Mouse (Mus musculus): ENCODE data around the gene Pxmp2. TPM values are rescaled to one million over a fixed set of nuclear protein-coding genes. Genes with fewer than 3 reads are reported as not detected.

Gene Pxmp2
- polyA plus RNA-seq, 1 experiment from 2014 or later, result 6.3 TPM

- ATAC-seq, result no peak
Measured at GRCm38 (mm10) chr5:110276910-110277309, 9.1 kb downstream of the Pxmp2 start.

GRCm38 (mm10) chr5:110276391-110276790, 9.6 kb downstream of the Pxmp2 start:
- no peak overlapping the region for H3K9ac ChIP-seq (ENCODE audit: low read depth, low read length)
- H3K9me3 ChIP-seq (ENCODE audit: control insufficient read depth), result no peaks in the 10 kb centered on the region
- H3K4me3 ChIP-seq (ENCODE audit: low read depth, low read length), result no peak overlapping the region
- H3K27ac ChIP-seq (ENCODE audit: low read depth, low read length), result no peak overlapping the region
- no peak for ATAC-seq
- no peaks in the 10 kb centered on the region for H3K36me3 ChIP-seq (ENCODE audit: control insufficient read depth, insufficient read depth)
- H3K4me2 ChIP-seq (replicated peaks; ENCODE audit: low read depth), result no peak overlapping the region
- no peaks in the 10 kb centered on the region for H3K27me3 ChIP-seq (replicated peaks; ENCODE audit: control insufficient read depth, insufficient read depth, low read length)
- TF ChIP-seq CTCF (IDR thresholded peaks at IDR 0.05; ENCODE audit: low read depth), result no peak
- H3K4me1 ChIP-seq (replicated peaks; ENCODE audit: control insufficient read depth, insufficient read depth, low read length), result no peaks in the 10 kb centered on the region
- 79% methylated on average over 2 of the region's 2 CpGs for WGBS

More at GRCm38 (mm10) chr5:110276910-110277309, 9.1 kb downstream of the Pxmp2 start:
- WGBS, result 95% methylated on average over 1 of the region's 1 CpGs
- Histone ChIP-seq H3K27ac (ENCODE audit: low read depth, low read length) (no peak overlapping the region), H3K9me3 (ENCODE audit: control insufficient read depth) (no peaks in the 10 kb centered on the region), H3K4me3 (ENCODE audit: low read depth, low read length) (no peak overlapping the region), H3K36me3 (ENCODE audit: control insufficient read depth, insufficient read depth) (no peaks in the 10 kb centered on the region), H3K27me3 (replicated peaks; ENCODE audit: control insufficient read depth, insufficient read depth, low read length) (no peaks in the 10 kb centered on the region), H3K4me1 (replicated peaks; ENCODE audit: control insufficient read depth, insufficient read depth, low read length) (no peaks in the 10 kb centered on the region), H3K4me2 (replicated peaks; ENCODE audit: low read depth) (no peak overlapping the region), H3K9ac (ENCODE audit: low read depth, low read length) (no peak overlapping the region)
- TF ChIP-seq CTCF (IDR thresholded peaks at IDR 0.05; ENCODE audit: low read depth), result no peak

DNA sequence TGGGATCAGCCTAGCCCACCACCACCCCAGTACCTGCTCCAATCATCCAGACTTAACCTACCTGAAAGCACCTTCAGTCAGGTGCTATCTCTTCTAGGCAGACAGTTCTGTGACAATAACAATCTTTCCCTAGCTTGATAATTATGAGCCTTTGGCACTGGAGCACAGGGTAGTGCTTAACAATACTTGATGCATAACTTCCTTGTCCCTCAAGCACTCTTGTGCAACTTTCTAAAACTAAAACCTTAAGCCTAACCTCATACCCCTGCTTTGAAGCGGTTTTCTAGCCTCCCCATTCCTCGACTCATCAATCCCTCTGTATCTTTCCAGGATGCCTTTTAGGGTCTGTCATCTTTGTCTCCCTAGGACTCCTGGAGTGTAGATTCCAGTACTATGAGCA, 11.1 kb downstream of the Pxmp2 start:
- Histone ChIP-seq H3K9ac (ENCODE audit: low read depth, low read length) (no peak overlapping the region), H3K4me1 (replicated peaks; ENCODE audit: control insufficient read depth, insufficient read depth, low read length) (no peaks in the 10 kb centered on the region), H3K27ac (ENCODE audit: low read depth, low read length) (no peak overlapping the region), H3K36me3 (ENCODE audit: control insufficient read depth, insufficient read depth) (no peaks in the 10 kb centered on the region), H3K27me3 (replicated peaks; ENCODE audit: control insufficient read depth, insufficient read depth, low read length) (no peaks in the 10 kb centered on the region), H3K4me2 (replicated peaks; ENCODE audit: low read depth) (no peak overlapping the region), H3K4me3 (ENCODE audit: low read depth, low read length) (no peak overlapping the region), H3K9me3 (ENCODE audit: control insufficient read depth) (no peaks in the 10 kb centered on the region)
- 75% methylated on average over 2 of the region's 2 CpGs for WGBS
- ATAC-seq, result no peak
- TF ChIP-seq CTCF (IDR thresholded peaks at IDR 0.05; ENCODE audit: low read depth), result no peak

GRCm38 (mm10) chr5:110274147-110274546, 11.8 kb downstream of the Pxmp2 start:
- H3K27me3 ChIP-seq (replicated peaks; ENCODE audit: control insufficient read depth, insufficient read depth, low read length), result no peaks in the 10 kb centered on the region
- no peak overlapping the region for H3K4me3 ChIP-seq (ENCODE audit: low read depth, low read length)
- no peak overlapping the region for H3K4me2 ChIP-seq (replicated peaks; ENCODE audit: low read depth)
- no peak for TF ChIP-seq CTCF (IDR thresholded peaks at IDR 0.05; ENCODE audit: low read depth)
- H3K9me3 ChIP-seq (ENCODE audit: control insufficient read depth), result no peaks in the 10 kb centered on the region
- no peak overlapping the region for H3K9ac ChIP-seq (ENCODE audit: low read depth, low read length)
- H3K4me1 ChIP-seq (replicated peaks; ENCODE audit: control insufficient read depth, insufficient read depth, low read length), result no peaks in the 10 kb centered on the region
- 71% methylated on average over 4 of the region's 4 CpGs for WGBS
- no peak overlapping the region for H3K27ac ChIP-seq (ENCODE audit: low read depth, low read length)
- no peaks in the 10 kb centered on the region for H3K36me3 ChIP-seq (ENCODE audit: control insufficient read depth, insufficient read depth)
- no peak for ATAC-seq

DNA sequence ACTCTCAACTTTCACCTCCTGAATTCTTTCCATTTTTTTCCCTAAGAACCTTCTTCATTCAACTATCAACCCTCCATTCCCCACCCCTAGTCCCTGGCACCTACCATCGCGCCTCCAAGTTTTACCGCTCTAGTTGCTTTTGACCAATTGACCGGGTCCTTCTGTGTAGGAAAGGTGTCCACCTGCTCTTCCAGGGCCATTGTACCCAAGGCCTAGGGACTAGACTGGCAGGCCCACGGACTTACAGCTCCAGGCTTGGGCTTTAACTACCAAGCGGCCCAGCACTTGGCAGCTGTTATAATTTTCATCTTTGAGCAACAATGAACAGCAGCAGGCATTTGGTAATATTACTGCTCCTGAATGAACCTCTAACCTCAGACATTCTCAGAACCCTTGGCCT, 15.7 kb downstream of the Pxmp2 start:
- no peak overlapping the region for H3K4me2 ChIP-seq (replicated peaks; ENCODE audit: low read depth)
- no peak overlapping the region for H3K4me3 ChIP-seq (ENCODE audit: low read depth, low read length)
- WGBS, result 93% methylated on average over 6 of the region's 6 CpGs
- no peak for ATAC-seq
- H3K36me3 ChIP-seq (ENCODE audit: control insufficient read depth, insufficient read depth), result peaks cover 13% of the 10 kb centered on the region
- no peak overlapping the region for H3K27ac ChIP-seq (ENCODE audit: low read depth, low read length)
- no peak overlapping the region for H3K9ac ChIP-seq (ENCODE audit: low read depth, low read length)
- no peaks in the 10 kb centered on the region for H3K27me3 ChIP-seq (replicated peaks; ENCODE audit: control insufficient read depth, insufficient read depth, low read length)
- no peaks in the 10 kb centered on the region for H3K9me3 ChIP-seq (ENCODE audit: control insufficient read depth)
- TF ChIP-seq CTCF (IDR thresholded peaks at IDR 0.05; ENCODE audit: low read depth), result no peak
- H3K4me1 ChIP-seq (replicated peaks; ENCODE audit: control insufficient read depth, insufficient read depth, low read length), result peaks cover 10% of the 10 kb centered on the region

DNA sequence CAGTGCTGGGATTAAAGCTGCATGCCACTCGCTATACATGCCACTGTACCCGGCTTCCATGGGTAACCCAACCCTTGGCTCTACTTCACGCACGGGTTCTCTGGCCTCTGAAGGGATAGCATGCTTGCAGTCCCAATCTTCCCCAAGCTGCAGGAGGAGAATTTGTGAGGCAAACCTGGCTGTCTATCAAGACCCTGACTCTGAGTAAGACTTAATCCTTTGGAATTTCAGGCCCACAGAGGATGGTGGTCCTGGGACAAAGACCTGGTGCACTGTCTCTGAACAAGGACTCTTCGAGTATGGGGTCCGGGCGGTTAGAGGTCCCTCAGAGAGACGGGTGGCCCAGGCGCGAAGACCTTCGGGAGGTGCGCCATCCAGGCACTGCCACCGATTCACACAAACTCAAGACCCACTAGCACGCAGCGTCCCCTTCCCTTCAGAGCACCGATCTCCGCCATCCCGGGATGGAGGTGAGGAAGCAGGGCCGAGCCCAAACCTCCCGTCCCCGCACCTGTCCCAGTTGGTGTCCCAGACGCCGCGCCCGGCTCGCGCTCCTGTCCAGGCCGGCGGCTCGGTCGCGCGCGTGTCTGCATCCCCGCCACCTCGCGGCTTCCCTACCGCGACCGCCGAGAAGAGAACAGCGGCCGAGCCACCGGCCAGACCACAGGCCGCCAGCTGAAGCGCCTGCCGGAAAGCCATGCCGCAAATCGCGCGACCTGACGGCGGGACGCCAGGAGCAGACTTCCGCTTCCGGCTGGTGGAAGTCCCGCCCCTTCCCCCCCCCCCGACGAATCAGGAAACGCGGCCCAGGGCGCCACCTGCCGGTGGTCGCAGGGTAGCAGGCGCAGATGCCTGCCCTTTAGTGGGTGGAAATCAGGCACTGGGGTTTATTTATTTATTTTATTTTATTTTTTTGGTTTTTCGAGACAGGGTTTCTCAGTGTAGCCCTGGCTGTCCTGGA, 16.6 kb downstream of the Pxmp2 start, which contains the start of gene Pgam5:
Pgam5 (minus strand) TSS at position 773 of the 961 bp plus-strand sequence.
- Histone ChIP-seq H3K27ac (ENCODE audit: low read depth, low read length) (peak within 1 kb of the TSS; percentile 60), H3K36me3 (ENCODE audit: control insufficient read depth, insufficient read depth) (peaks cover 21% of the 10 kb centered on the region), H3K27me3 (replicated peaks; ENCODE audit: control insufficient read depth, insufficient read depth, low read length) (no peaks in the 10 kb centered on the region), H3K4me2 (replicated peaks; ENCODE audit: low read depth) (peak within 1 kb of the TSS; percentile 83), H3K9ac (ENCODE audit: low read depth, low read length) (peak within 1 kb of the TSS; percentile 88), H3K4me3 (ENCODE audit: low read depth, low read length) (peak within 1 kb of the TSS; percentile 81), H3K9me3 (ENCODE audit: control insufficient read depth) (no peaks in the 10 kb centered on the region), H3K4me1 (replicated peaks; ENCODE audit: control insufficient read depth, insufficient read depth, low read length) (peaks cover 10% of the 10 kb centered on the region)
- WGBS, result under 1% methylated on average over 66 of the region's 66 CpGs
- TF ChIP-seq CTCF (IDR thresholded peaks at IDR 0.05; ENCODE audit: low read depth), result peak; percentile 87
- peak; percentile 89 for ATAC-seq
